Mouse (Mus musculus) lung, postnatal 0 days (tissue): ENCODE data around the gene N4bp2l1.

Experiments used
- CTCF ChIP-seq: IDR thresholded peaks from 2 replicates; pipeline ENCODE4 v1.5.1; 2016; ENCODE audit warnings: antibody characterized with exemption, mild to moderate bottlenecking
- EP300 ChIP-seq: IDR thresholded peaks from 2 replicates; pipeline ENCODE4 v1.6.1; 2016; ENCODE audit warnings: antibody characterized with exemption, mild to moderate bottlenecking, control low read depth

DNA sequence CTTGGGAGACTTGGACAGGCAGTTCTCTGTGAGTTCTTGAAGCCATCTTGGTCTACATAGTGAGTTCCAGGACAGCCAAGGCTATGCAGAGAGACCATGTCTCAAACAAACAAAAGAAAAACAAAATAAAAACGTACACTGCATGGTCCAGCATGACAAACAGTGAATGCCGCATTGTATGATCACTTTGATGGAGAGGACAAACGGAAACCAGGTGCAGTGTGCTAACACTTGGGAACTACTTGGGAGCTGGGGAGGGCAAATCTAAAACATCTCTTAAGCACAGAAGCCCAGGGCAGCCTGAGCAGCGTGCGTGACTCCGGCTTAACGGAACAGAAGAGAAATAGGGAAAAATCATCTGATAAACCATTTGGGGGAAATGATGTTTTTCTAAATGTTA, at the start of gene N4bp2l1:
- no peak for TF ChIP-seq CTCF
- no peak for TF ChIP-seq EP300
